Mouse (Mus musculus) cortical plate, adult 2 months (tissue): Measurements from ENCODE around the gene Hyal1.

ENCODE experiments used
- CTCF ChIP-seq: fragments of 200-500 bp; IDR thresholded peaks from 2 replicates; pipeline ENCODE4 v1.5.1; 2011; ENCODE audit warnings: mild to moderate bottlenecking, control low read depth, low read length; ENCODE audit not compliant: insufficient read depth; ENCODE audit errors: extremely low read depth
- POLR2A ChIP-seq: fragments of 200-500 bp; IDR thresholded peaks from 2 replicates; pipeline ENCODE4 v1.6.1; 2011; ENCODE audit warnings: mild to moderate bottlenecking, low read length, control low read depth; ENCODE audit not compliant: insufficient read depth; ENCODE audit errors: extremely low read depth

- TF ChIP-seq POLR2A: peak; percentile 31; the same call in 1 of the 2 replicates
- TF ChIP-seq CTCF: no peak
Observed at GRCm38 (mm10) chr9:107568331-107569261, 8.1 kb upstream of the Hyal1 start.
